Mouse (Mus musculus): ENCODE data around the gene Agap3. TPM values are rescaled to one million over a fixed set of nuclear protein-coding genes. Genes with fewer than 3 reads are reported as not detected.
A peak's percentile ranks its signal among the peaks of the same experiment; 100 is the strongest.

Gene Agap3
- total RNA-seq, 1 experiment from 2014 or later: 64.0 TPM

DNA sequence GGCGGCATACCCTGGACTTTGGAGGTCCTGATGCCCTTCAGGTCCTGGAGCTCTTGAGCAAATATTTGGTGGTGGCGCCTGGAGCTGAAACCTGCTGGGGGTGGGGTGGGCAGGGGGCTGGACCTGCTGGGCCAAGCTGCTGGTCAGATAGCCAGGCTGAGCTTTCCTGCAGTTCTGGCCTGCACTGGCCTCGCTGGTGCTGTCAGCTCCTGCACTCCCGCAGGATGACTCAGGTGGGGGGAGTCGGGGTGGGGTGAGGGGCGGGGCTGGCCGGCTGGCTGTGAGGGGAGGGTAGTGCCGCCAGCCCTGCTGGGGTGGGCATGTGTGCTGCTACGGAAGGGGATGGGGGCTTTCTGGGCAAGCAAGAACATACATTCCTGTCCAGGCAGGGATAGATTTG is 23.4 kb upstream of the Agap3 start:
- peak; percentile 68 for DNase-seq

GRCm38 (mm10) chr5:24433993-24434392 is 18.0 kb upstream of the Agap3 start:
- no peak for DNase-seq

DNA sequence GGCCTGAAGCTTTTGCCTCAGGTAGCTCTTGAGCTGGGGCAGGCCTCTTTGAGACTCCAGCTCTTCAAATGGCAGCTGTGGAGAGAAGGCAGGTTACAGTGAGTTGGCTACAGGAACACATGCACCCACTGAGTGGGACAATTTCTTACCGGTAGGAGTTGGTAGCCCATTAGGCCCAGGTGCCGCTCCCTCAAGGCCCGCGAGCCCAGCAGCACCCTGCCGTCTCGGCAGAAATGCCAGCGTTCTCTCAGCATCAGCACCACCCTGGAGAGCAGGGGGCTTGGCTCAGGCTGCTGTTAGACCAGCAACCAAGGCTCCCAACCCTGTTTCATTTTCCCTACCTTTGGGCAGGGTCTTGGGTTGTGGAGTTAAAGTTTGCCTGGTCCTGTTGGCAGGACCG is 10.8 kb upstream of the Agap3 start:
- no peak for DNase-seq

GRCm38 (mm10) chr5:24442029-24442428 is 9.9 kb upstream of the Agap3 start:
- DNase-seq: no peak

GRCm38 (mm10) chr5:24443204-24443603 is 8.8 kb upstream of the Agap3 start:
- no peak for DNase-seq

DNA sequence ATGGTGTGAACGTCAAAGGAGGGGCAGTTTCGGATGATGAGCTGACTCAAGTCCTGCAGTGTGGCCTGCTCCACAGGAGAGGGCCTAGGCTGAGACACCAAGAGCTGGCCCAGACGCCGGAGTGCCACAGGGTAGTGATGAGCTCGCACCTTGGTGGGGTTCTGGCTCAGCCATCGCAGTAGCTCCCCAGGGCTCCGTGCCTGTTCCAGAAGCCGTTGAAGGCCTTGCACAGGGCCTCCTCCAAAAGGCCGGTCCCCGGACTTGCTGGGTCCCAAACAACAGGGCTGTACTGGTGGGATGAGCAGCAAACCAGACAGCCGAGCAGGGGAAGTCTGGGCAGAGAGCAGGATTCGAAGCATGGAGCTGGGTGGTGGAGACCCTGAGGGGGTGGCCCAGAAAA is 8.1 kb upstream of the Agap3 start:
- DNase-seq: no peak

- DNase-seq: peak; percentile 96
Observed at GRCm38 (mm10) chr5:24444746-24445427, 7.1 kb upstream of the Agap3 start, which contains the start of gene Fastk. TSS of gene Fastk (minus strand) at chr5:24445287.

DNA sequence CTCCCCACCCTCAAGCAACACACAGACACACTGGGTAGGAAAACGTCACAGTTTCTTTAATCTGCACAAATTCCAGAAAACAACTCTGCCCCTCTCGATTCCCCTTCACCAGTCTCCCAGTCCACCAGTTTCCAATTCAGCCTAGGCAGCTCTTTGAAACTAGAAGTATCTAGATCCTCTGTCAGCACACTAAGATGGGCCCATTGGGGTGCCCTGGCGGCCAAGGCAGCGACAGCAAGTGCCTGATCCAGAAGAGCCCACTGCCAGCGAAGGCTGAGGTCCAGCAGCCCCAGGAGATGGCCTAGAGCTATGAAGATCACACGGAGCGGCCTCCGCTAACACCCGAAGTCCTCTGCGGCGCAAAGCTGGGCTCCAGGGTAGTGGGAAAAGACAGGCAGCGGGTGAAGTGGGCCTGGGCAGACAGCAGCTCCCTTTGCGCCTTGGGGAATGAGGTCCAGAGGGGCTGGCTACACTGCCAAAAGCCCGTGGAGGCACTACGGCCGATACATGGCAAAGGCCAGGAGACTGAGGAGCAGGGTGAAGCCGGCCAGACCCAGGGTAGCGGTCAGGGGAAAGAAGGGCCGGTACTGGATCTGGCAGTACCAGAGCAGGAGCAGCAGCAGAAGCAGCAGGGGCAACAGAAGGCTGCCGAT is 6.4 kb upstream of the Agap3 start:
- DNase-seq: peak; percentile 47

- no peak for DNase-seq
Observed at GRCm38 (mm10) chr5:24446630-24447029, 5.3 kb upstream of the Agap3 start.

DNA sequence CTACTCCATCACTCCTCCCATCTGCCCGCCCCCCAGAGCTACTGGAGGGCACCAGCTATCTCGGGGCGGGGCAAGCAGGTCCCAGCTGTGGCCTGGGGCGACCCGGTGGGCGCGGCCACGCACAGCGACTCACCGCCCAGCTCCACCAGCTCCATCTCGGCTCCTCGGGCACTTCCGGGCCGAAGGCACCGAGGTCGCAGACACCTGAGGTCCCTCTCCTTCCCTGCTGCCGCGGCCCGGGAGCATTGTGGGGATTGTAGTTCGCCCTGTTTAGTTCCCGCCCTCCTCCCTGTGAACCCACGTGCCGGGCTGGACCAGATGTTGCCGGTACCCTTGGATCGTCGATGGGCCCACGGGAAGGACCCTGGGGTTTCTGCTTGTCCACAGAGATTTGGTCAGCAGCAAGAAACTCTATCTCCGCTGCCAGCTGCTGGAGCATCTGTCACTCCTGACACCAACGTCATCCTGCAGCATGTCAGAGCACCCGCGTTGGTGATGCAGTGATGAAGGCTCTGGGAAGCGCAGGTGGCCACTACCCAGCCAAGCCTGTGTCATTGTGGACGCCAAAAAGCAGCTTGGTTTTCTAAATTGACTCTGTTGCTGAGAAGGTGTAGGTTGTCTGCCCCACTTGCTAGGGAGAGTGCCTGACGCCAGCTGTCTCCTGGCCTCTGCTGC is 4.2 kb upstream of the Agap3 start, which contains the start of gene Tmub1:
Tmub1 (minus strand) TSS at position 231 of the 675 bp plus-strand sequence.
- peak; percentile 90 for DNase-seq

- DNase-seq: peak; percentile 93
Observed at GRCm38 (mm10) chr5:24451264-24452029, 530 bp upstream of the Agap3 start.

DNA sequence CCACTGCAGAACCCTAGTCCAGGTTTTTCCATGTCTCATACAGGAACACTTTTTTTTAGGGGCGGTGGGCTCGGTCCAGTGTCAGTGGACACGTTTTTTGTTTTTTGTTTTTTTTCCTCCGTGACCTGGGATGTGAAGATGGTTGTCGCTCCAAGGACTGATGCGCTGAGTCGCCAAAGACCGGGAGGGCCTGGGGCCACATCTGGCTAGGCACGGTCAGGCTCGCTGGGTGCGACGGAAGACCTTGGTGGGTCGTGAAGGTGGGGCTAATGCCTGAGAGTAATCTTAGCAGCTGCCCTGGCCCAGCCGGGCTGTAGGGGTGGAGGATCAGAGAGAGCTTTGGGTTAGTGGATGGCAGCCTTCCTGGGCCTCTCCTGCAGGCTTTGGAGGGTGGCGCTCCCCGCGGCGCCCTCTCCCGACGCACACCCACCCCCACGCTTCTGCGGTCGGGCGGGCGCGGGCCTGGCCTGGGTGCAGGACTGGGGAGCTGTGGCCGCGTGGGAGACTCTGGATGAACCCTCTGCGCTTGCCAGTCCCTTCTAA is 785 bp downstream of the Agap3 start:
- DNase-seq: peak; percentile 58

- no peak for DNase-seq
Observed at GRCm38 (mm10) chr5:24453283-24453984, 1.5 kb downstream of the Agap3 start.

DNA sequence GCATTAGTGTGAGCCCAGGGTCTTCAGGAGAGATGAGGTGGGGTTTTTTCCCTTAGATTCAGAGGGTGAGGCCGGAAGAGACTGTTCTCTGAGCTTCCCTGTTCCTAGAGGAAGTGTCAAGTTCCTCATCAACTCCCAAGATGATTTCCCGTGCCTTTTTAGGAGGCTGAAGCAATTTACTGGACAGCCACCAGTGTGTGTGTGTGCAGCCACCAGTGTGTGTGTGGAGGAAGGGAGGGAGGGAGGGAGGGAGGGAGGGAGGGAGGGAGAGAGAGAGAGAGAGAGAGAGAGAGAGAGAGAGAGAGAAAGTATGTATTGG is 2.0 kb downstream of the Agap3 start:
- no peak for DNase-seq

DNA sequence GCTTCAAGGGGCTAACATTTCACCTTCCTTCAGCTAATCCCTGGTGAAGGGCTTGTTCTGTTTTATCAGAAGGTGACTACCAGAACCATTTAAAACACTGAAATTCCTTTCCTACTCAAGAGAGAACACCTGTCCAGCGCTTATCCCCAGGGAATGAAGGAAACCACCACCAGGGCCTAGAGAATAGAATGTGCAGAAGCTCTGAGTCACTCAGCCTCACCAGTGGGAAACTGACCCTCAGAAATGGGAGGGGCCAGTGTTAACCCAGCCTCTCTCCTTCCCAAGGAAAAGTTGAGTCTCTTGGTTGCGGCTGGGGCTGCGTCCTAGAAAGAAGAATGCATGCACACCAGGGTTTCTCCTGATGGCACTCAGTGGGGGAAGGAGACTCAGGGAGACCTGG is 3.1 kb downstream of the Agap3 start:
- peak; percentile 64 for DNase-seq

- DNase-seq: no peak
Observed at GRCm38 (mm10) chr5:24455613-24456012, 3.6 kb downstream of the Agap3 start.

GRCm38 (mm10) chr5:24466762-24467161 is 14.8 kb downstream of the Agap3 start:
- DNase-seq: no peak

DNA sequence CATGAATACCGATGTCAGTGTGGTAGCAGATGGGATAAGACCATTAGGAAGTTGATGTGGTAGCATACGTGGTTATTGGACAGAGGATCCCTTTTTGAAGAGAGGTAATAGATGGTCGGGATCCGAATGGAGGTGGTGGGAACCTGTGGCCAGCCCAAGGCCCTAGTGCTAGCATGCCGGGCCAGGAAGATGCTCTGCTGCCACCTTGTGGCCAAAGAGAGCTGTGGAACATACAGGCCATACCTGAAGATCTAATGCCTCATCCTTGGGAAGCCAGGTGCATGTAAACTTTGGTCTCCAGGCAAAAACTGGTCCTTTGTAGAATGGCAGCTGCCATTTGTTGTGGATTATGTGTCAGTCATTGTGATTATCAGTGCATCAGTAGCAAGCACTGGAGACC is 18.6 kb downstream of the Agap3 start:
- peak; percentile 87 for DNase-seq

DNA sequence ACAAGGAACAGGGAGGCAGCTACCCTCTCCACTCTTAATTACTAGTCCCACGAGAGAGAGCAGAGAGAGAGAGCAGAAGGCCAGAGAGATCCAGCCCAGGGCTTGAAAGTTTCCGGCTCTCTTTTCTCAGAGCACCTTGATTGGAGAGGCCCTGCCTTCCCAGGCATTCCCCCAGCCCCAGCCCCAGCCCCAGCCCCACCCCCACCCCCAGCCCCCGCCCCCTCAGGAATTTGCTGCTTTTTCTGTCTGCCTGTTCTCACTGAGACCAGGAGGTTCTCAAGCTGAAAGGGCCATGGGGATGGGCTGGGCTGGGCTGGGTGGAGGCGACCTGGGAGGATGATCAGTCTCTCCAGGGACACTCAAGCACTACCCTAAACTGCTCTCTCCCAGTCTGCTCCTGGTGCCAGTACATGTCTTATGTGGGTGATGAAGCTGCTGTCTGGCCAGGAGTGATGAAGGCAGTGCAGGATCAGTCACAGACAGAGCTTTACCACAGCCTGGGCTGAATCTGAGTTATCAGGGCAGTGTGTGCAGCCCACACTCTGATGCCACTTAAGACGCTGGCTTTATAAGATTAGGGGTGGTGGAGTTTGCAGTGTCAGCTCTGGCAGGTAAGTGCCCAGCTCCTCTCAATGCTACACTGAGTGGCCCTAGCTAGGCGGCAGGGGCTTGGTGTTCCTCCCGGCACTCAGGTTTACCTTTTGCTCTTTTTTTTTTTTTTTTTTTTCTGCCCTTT is 21.1 kb downstream of the Agap3 start:
- no peak for DNase-seq

DNA sequence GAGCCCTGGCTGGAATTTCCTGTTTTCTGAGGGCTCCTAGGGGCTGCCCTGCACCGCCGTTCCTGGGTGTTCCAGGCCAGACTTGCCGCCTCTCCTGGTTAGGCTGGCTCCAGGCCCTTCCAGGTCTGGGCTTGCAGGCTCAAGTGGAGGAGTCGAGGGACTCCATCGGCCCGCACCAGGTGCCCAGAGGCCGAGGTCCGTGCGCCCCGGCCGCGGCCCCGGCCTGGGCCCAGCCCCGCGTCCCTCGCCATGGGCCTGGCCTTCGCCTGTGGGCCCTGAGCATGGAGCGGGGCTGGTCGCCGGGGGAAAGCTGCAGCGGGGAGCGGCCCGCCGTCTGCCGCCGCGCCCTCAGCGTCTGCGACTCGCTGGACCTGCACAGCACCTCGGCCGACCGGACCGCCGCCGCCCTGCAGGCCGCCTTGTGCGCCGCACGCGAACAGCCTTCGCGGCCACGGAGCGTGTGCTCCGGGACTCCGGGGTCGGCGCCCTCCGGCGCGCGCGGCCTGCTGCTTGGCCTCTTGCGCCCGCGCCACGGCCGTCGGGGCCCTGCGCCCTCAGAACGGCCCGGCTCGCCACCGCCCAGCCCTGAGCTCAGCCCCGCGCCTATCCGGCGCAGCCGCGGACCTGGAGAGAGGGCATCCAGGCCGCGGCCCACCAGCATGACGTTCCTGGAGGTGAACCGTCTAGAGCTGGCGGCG is 22.2 kb downstream of the Agap3 start:
- DNase-seq: peak; percentile 46

Measured in adrenal gland, postnatal 14 days (tissue).